Mouse (Mus musculus): ENCODE measurements around the gene Gm49322. TPM values are rescaled to one million over a fixed set of nuclear protein-coding genes. Genes with fewer than 3 reads are reported as not detected.

Gm49322 gene
- polyA plus RNA-seq, 1 experiment = not detected

DNA sequence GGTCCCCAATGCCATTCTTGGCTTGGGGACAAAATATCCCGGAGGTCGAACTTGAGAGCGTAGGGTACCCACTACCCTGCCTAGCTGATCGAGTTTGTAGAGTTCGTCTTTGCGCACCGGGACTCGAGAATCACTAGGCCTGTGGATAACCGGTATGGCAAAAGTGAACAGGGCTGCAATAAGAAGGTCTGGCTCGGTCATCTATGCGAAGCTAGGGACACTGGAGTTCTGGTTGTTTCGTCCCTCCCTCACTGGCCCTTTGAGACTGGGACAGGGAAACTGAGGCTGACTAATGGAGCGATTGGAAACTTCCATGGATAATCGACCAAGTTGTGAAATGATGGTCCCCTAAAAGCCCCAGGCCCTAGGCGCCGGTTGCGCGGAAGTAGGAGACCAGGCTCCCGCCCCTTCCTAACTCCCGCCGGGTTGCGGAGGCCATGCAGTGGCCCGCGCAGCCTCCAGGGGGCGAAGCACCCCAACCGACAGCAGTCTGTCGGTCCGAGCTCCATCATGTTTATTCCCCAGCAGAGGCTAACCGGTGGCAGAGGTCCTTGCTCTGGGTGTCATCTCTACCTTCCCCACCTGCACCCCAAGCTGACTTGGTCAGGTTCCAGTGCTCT is 27.6 kb upstream of the Gm49322 start:
- Histone ChIP-seq H3K4me3 (ENCODE audit: insufficient read depth, low read depth, low read length) (peak overlapping the region; percentile 86), H3K4me1 (ENCODE audit: control insufficient read depth, insufficient read depth, low read length) (peaks cover 31% of the 10 kb centered on the region), H3K27ac (ENCODE audit: insufficient read depth, low read depth, low read length) (peak overlapping the region; percentile 34; the same call in 1 of the 2 replicates)
- TF ChIP-seq POLR2A (IDR thresholded peaks at IDR 0.05; ENCODE audit: insufficient read depth, low read depth, low read length) (no peak), CTCF (IDR thresholded peaks at IDR 0.05; ENCODE audit: insufficient read depth, low read depth, low read length) (peak; percentile 86)
- 1% methylated on average over 29 of the region's 29 CpGs for WGBS

DNA sequence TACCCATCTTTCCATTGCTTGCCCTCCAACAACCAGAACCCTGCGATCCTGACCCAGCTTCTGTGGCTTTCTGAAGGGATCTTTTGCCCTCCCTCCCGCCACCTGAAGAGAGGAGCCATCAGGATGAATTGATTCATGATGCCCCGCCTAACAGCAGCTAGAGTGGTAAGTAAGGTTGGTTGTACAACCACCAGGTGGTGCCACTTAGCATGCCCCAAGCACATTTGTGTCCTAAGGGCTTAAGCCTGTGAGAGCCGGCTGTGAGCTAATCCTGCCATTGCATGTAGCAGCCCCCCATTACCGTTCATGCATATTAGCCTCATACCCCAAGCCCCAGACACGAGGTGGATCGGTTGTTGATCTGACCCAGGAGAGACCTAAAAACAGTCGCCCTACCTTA is 26.9 kb upstream of the Gm49322 start:
- peaks cover 30% of the 10 kb centered on the region for H3K4me1 ChIP-seq (ENCODE audit: control insufficient read depth, insufficient read depth, low read length)
- WGBS = 3% methylated on average over 8 of the region's 8 CpGs
- H3K27ac ChIP-seq (ENCODE audit: insufficient read depth, low read depth, low read length) = 0 out of 2 replicates have a peak overlapping the region, but pooled peaks have one; percentile 5
- no peak overlapping the region for H3K4me3 ChIP-seq (ENCODE audit: insufficient read depth, low read depth, low read length)
- TF ChIP-seq POLR2A (IDR thresholded peaks at IDR 0.05; ENCODE audit: insufficient read depth, low read depth, low read length) (no peak), CTCF (IDR thresholded peaks at IDR 0.05; ENCODE audit: insufficient read depth, low read depth, low read length) (peak; percentile 40)

DNA sequence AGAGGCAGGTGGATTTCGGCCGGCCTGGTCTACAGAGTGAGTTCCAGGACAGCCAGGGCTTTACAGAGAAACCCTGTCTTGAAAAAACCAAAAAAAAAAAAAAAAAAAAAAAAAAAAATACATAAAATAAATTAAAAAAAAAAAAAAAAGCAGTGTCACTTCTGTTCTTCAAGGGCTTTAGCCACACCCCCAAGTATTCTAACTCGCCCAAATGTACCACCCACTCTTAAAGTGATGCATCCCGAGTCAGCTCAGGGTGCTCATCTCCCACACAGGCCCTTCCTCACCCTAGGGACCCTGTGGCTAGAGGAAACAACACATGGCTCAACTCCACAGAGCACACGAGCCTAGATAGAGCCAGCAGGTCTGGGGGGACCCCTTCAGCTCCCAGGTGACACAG is 22.8 kb upstream of the Gm49322 start:
- WGBS = 64% methylated on average over 5 of the region's 5 CpGs
- Histone ChIP-seq H3K4me3 (ENCODE audit: insufficient read depth, low read depth, low read length) (no peak overlapping the region), H3K27ac (ENCODE audit: insufficient read depth, low read depth, low read length) (no peak overlapping the region), H3K4me1 (ENCODE audit: control insufficient read depth, insufficient read depth, low read length) (peaks cover 48% of the 10 kb centered on the region)
- TF ChIP-seq POLR2A (IDR thresholded peaks at IDR 0.05; ENCODE audit: insufficient read depth, low read depth, low read length) = no peak
- no peak for TF ChIP-seq CTCF (IDR thresholded peaks at IDR 0.05; ENCODE audit: insufficient read depth, low read depth, low read length)

DNA sequence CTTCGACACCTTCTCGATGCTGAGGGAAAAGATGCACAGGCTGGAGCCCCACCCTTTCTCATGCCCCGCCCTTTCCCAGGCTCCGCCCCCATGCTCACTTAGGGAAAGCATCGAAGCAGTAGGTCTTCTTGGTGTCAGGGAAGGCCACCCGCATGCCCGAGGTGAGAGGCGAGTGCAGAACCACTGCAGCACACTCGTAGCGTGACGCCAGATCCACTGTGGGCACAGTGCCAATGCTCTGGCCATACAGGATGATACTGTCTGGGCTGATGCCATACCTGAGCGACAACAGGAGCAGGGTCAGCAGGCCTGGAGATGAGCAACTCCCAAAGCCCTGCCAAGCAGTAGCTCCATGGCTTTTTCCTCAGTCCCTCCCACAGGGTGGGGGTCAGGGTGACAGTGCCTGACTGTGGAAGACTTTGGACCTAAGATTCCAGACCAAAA is 21.8 kb upstream of the Gm49322 start:
- Histone ChIP-seq H3K4me1 (ENCODE audit: control insufficient read depth, insufficient read depth, low read length) (peaks cover 46% of the 10 kb centered on the region), H3K27ac (ENCODE audit: insufficient read depth, low read depth, low read length) (no peak overlapping the region), H3K4me3 (ENCODE audit: insufficient read depth, low read depth, low read length) (no peak overlapping the region)
- no peak for TF ChIP-seq POLR2A (IDR thresholded peaks at IDR 0.05; ENCODE audit: insufficient read depth, low read depth, low read length)
- no peak for TF ChIP-seq CTCF (IDR thresholded peaks at IDR 0.05; ENCODE audit: insufficient read depth, low read depth, low read length)
- 59% methylated on average over 12 of the region's 12 CpGs for WGBS

DNA sequence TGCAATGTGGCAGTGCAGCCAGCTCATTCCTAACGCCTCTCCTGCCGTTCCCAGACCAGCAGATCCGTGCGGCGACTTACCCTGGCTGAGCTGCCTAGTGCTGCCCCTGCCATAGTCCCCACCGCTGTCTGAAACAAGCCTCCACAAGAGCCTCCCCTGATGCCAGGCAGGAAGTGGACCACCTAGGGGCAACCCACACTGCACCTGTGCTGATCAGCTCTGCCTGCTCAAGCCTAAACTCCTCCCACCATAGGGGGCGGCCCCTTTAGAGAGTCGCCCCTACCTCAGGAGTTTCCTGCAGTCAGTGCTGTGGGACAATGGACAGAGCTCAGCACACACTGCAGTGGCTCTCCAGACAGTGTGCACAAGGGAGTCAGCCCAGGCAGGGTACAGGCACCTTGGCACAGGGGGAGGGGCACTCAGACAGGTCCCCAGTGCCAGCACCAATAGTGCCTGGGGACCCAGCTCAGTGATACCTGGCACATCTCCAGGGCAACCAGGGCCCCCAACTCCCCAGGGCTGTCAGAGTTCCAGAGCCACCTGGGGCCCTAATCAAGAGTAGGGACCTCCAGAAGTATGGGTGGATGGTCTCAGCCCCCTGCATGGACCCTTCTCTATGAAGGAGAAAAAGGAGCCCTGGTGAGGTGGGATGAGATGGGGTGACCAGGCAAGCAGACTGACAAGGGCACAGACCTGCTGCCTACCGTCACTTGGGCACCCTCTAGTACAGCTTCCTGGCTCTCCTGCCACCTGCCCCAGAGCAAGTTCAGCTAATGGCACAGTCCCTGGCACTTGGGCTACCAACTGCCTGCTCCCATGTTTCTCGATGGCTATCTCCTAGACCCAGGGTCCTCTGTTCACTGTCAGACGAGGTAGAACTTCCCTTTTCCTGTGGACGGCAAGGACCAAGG is 20.9 kb upstream of the Gm49322 start:
- TF ChIP-seq CTCF (IDR thresholded peaks at IDR 0.05; ENCODE audit: insufficient read depth, low read depth, low read length) (no peak), POLR2A (IDR thresholded peaks at IDR 0.05; ENCODE audit: insufficient read depth, low read depth, low read length) (no peak)
- 65% methylated on average over 12 of the region's 12 CpGs for WGBS
- H3K27ac ChIP-seq (ENCODE audit: insufficient read depth, low read depth, low read length) = no peak overlapping the region
- no peak overlapping the region for H3K4me3 ChIP-seq (ENCODE audit: insufficient read depth, low read depth, low read length)
- H3K4me1 ChIP-seq (ENCODE audit: control insufficient read depth, insufficient read depth, low read length) = peaks cover 50% of the 10 kb centered on the region

DNA sequence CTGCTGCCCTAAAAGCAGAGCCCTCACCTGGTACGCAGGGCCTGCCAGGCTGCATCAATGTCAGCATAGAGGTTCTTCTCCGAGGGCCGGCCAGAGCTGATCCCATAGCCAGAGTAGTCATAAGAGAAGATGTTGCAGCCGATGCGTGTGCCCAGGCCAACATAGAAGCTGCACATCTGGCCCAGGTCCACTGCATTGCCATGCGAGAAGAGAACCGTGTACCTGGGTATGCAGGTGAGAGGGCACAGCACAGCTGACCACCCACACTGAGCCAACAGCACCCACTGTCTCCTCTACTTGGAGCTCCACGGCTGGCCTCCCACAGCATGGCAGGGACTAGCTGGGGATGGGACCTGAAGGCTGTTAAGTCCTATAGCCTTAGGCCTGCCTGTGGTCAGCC is 20.2 kb upstream of the Gm49322 start:
- H3K27ac ChIP-seq (ENCODE audit: insufficient read depth, low read depth, low read length) = no peak overlapping the region
- TF ChIP-seq CTCF (IDR thresholded peaks at IDR 0.05; ENCODE audit: insufficient read depth, low read depth, low read length) (no peak), POLR2A (IDR thresholded peaks at IDR 0.05; ENCODE audit: insufficient read depth, low read depth, low read length) (no peak)
- peaks cover 53% of the 10 kb centered on the region for H3K4me1 ChIP-seq (ENCODE audit: control insufficient read depth, insufficient read depth, low read length)
- 92% methylated on average over 8 of the region's 8 CpGs for WGBS
- no peak overlapping the region for H3K4me3 ChIP-seq (ENCODE audit: insufficient read depth, low read depth, low read length)

DNA sequence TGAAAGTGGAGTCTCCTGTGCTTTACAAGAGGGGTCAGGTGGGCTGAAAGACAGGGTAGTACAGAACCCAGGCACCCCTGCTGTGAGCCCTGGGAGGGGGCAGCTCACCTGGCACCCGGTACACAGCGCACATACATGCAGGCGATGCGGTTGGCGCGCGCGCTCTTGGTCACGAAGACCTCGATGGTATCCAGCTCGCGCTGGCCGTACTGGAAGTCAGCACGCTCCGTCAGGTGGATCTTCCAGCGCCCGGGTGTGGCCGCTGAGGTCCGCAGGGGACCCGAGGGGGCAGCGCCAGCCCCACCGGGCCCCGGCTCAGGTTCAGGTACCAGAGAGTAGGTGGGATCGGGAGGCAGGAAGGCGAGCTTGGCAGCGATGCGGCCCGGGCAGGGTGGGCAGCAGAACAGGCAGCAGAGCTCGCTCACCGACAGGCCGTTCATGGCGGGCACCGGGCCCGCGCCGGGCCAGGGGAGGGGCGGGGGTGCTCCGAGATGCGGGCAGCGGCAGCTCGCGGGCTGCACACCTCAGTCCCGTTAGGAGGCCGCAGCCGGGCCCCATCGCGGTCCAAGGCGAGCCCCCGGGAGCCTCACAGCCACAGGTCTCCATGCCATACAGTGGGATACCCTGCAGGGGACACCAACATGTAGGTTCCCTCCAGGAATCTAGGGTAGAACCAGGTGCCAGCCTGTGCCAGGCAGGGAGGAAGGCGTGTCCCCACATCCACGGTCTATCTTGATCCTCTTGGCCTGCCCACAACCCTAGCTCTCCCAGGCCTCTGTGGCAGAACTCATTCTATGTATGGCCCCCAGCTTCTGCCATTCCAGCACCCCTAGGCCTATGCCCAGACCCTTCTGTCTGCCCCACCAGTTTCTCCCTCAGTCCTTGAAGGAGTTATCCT is 19.2 kb upstream of the Gm49322 start:
- WGBS = 92% methylated on average over 43 of the region's 51 CpGs
- no peak overlapping the region for H3K4me3 ChIP-seq (ENCODE audit: insufficient read depth, low read depth, low read length)
- H3K27ac ChIP-seq (ENCODE audit: insufficient read depth, low read depth, low read length) = no peak overlapping the region; the same call in 1 of the 2 replicates
- no peak for TF ChIP-seq POLR2A (IDR thresholded peaks at IDR 0.05; ENCODE audit: insufficient read depth, low read depth, low read length)
- H3K4me1 ChIP-seq (ENCODE audit: control insufficient read depth, insufficient read depth, low read length) = peaks cover 53% of the 10 kb centered on the region

DNA sequence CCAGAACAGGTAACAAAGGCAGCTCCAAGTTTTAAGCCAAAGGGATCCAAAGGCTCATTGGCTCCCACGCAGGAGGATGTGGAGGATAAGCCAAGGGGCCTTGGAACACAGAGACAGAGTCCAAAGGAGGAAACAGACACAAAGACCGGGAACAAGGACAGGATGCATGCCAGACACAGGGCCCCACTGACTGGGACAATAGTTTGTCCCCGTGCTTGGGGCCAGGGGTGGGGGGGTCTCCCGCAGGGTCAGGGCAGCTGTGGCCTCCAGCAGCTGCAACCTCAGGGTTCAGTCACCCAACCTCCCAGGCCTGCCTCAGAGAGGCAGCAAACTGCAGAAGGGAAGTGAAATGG is 18.5 kb upstream of the Gm49322 start:
- H3K4me3 ChIP-seq (ENCODE audit: insufficient read depth, low read depth, low read length) = no peak overlapping the region
- 23% methylated on average over 4 of the region's 4 CpGs for WGBS
- TF ChIP-seq CTCF (IDR thresholded peaks at IDR 0.05; ENCODE audit: insufficient read depth, low read depth, low read length) (no peak), POLR2A (IDR thresholded peaks at IDR 0.05; ENCODE audit: insufficient read depth, low read depth, low read length) (no peak)

More for the DNA sequence above, 18.5 kb upstream of the Gm49322 start:
- Histone ChIP-seq H3K27ac (ENCODE audit: insufficient read depth, low read depth, low read length) (no peak overlapping the region; the same call in 1 of the 2 replicates), H3K4me1 (ENCODE audit: control insufficient read depth, insufficient read depth, low read length) (peaks cover 53% of the 10 kb centered on the region)

Measured in olfactory bulb, adult 2 months (tissue).